Mouse (Mus musculus): ENCODE data around the gene Gm5934.
"Not testable (repeated sequence)": the region's sequence is repeated elsewhere in the genome, so short reads cannot be mapped to it uniquely, and the experiment has no call there.

Gene Gm5934

GRCm38 (mm10) chrX:24500660-24501059 lies at the start of gene Gm5934:
TSS of gene Gm5934 (minus strand) at chrX:24500760.
- DNase-seq, result not testable (repeated sequence)

Measured in embryo, embryonic 11 days (tissue).